Mouse (Mus musculus): ENCODE data around the gene Hdgfl3. TPM values are rescaled to one million over a fixed set of nuclear protein-coding genes. Genes with fewer than 3 reads are reported as not detected.

The Hdgfl3 gene
- total and polyA plus RNA-seq, 3 experiments: 0.04 TPM; not detected in 2

DNA sequence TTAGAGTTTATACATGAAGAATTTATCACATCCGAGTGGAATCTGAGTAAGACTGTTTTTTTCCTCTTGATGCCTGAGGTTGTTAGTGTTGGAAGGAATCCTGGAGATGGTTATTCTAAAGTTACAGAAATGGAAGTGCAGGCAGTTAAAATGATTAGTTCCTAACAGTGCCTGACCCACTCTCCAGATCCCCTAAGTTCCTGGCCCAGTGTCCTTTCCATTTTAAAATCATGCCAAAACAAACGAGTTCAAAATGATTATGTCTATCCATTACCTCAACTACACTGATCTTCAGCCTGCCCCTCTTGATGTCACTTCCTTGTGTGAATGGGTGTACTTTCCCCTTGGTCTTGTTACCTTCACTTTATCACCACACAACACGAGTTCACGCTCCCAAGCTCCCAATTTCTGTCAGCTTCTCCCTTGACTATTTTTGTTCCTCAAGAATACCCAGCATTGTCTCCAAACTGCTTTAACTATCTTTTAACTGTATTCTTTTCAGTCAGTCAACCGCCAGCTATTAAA lies 1.7 kb downstream of the Hdgfl3 start:
- TF ChIP-seq TCF12 (IDR thresholded peaks at IDR 0.05; ENCODE audit: low read depth, low read length) (no peak), POLR2A (IDR thresholded peaks at IDR 0.05; ENCODE audit: low read depth, low read length) (no peak), MXI1 (IDR thresholded peaks at IDR 0.05; ENCODE audit: low read depth, low read length) (no peak), JUND (conservative IDR thresholded peaks at IDR 0.05; ENCODE audit: low read depth, low read length) (no peak), IRF4 (IDR thresholded peaks at IDR 0.05; ENCODE audit: low read depth, low read length) (no peak), MAZ (IDR thresholded peaks at IDR 0.05; ENCODE audit: low read depth, low read length) (no peak), EP300 (IDR thresholded peaks at IDR 0.05; ENCODE audit: low read length) (no peak), ZNF384 (IDR thresholded peaks at IDR 0.05; ENCODE audit: low read depth, low read length) (no peak), ELF1 (IDR thresholded peaks at IDR 0.05; ENCODE audit: low read depth, low read length) (no peak), MEF2A (IDR thresholded peaks at IDR 0.05; ENCODE audit: borderline replicate concordance, low read depth, low read length) (no peak), RCOR1 (conservative IDR thresholded peaks at IDR 0.05; ENCODE audit: low read depth, low read length) (no peak), CHD2 (IDR thresholded peaks at IDR 0.05; ENCODE audit: low read length) (no peak), GABPA (IDR thresholded peaks at IDR 0.05; ENCODE audit: insufficient replicate concordance, low read depth, low read length) (no peak), CHD1 (IDR thresholded peaks at IDR 0.05; ENCODE audit: low read depth, low read length) (no peak), TBP (conservative IDR thresholded peaks at IDR 0.05; ENCODE audit: low read depth, low read length) (no peak), USF1 (IDR thresholded peaks at IDR 0.05; ENCODE audit: low read depth, low read length) (no peak), ZKSCAN1 (IDR thresholded peaks at IDR 0.05; ENCODE audit: borderline replicate concordance, low read depth, low read length) (no peak), MYC (IDR thresholded peaks at IDR 0.05; ENCODE audit: low read depth, low read length) (no peak)
- no peak overlapping the region for H3K4me3 ChIP-seq (replicated peaks in 1 of 3; ENCODE audit: low read depth in 2 of 3, low read length in 2 of 3, poor library complexity in 1 of 3)
- H3K9me3 ChIP-seq (replicated peaks; ENCODE audit: low read length): peaks cover 14% of the 10 kb centered on the region
- no peak overlapping the region for H3K4me2 ChIP-seq (ENCODE audit: insufficient read depth, low read depth, poor library complexity, severe bottlenecking)
- no peak overlapping the region for H3K27ac ChIP-seq (ENCODE audit: insufficient read depth, low read depth)
- H3K27me3 ChIP-seq (replicated peaks): no peaks in the 10 kb centered on the region
- DNase-seq (ENCODE audit: extremely low read depth): no peak
- dilution Hi-C loops (cut with MboI; ENCODE audit: extremely low pct_ligation_motif_present, extremely low pct_unique_long_range_greater_than_20kb, low sequenced_read_pairs): no loop called here
- H3K4me1 ChIP-seq (ENCODE audit: control insufficient read depth in 1 of 2, insufficient read depth in 2 of 2): no peaks in the 10 kb centered on the region
- H3K79me2 ChIP-seq (replicated peaks; ENCODE audit: control insufficient read depth, extremely low read depth, insufficient read depth, poor library complexity, severe bottlenecking): no peaks in the 10 kb centered on the region
- H3K36me3 ChIP-seq (replicated peaks in 1 of 2; ENCODE audit: control insufficient read depth in 1 of 2, insufficient read depth in 1 of 2, low read length in 1 of 2): no peaks in the 10 kb centered on the region
- H3K9ac ChIP-seq (ENCODE audit: insufficient read depth, low read depth): no peak overlapping the region
- in situ Hi-C loops (cut with MboI; ENCODE audit: low pct_ligation_motif_present, low pct_unique_long_range_greater_than_20kb, low sequenced_read_pairs): no loop called here

GRCm38 (mm10) chr7:81928998-81929397 lies 5.3 kb downstream of the Hdgfl3 start:
- no peaks in the 10 kb centered on the region for H3K27me3 ChIP-seq (replicated peaks)
- H3K4me3 ChIP-seq (replicated peaks in 1 of 3; ENCODE audit: low read depth in 2 of 3, low read length in 2 of 3, poor library complexity in 1 of 3): no peak overlapping the region
- TF ChIP-seq MEF2A (IDR thresholded peaks at IDR 0.05; ENCODE audit: borderline replicate concordance, low read depth, low read length): no peak
- no peak for TF ChIP-seq ZKSCAN1 (IDR thresholded peaks at IDR 0.05; ENCODE audit: borderline replicate concordance, low read depth, low read length)
- no peak for TF ChIP-seq JUN (IDR thresholded peaks at IDR 0.05; ENCODE audit: insufficient read depth, low read depth, low read length)
- no peak for TF ChIP-seq ZMIZ1 (IDR thresholded peaks at IDR 0.05; ENCODE audit: low read depth, low read length)
- no peak for TF ChIP-seq ZC3H11A (IDR thresholded peaks at IDR 0.05; ENCODE audit: low read depth, low read length)
- no peak for TF ChIP-seq USF2 (conservative IDR thresholded peaks at IDR 0.05; ENCODE audit: low read depth, low read length)
- TF ChIP-seq ELF1 (IDR thresholded peaks at IDR 0.05; ENCODE audit: low read depth, low read length): no peak
- no peak overlapping the region for H3K4me2 ChIP-seq (ENCODE audit: insufficient read depth, low read depth, poor library complexity, severe bottlenecking)
- in situ Hi-C loops (cut with MboI; ENCODE audit: low pct_ligation_motif_present, low pct_unique_long_range_greater_than_20kb, low sequenced_read_pairs): no loop called here
- DNase-seq (ENCODE audit: extremely low read depth): no peak
- dilution Hi-C loops (cut with MboI; ENCODE audit: extremely low pct_ligation_motif_present, extremely low pct_unique_long_range_greater_than_20kb, low sequenced_read_pairs): no loop called here
- H3K9me3 ChIP-seq (replicated peaks; ENCODE audit: low read length): peaks cover 9% of the 10 kb centered on the region
- H3K27ac ChIP-seq (ENCODE audit: insufficient read depth, low read depth): no peak overlapping the region
- no peaks in the 10 kb centered on the region for H3K4me1 ChIP-seq (ENCODE audit: control insufficient read depth in 1 of 2, insufficient read depth in 2 of 2)
- no peaks in the 10 kb centered on the region for H3K36me3 ChIP-seq (replicated peaks in 1 of 2; ENCODE audit: control insufficient read depth in 1 of 2, insufficient read depth in 1 of 2, low read length in 1 of 2)
- no peak overlapping the region for H3K9ac ChIP-seq (ENCODE audit: insufficient read depth, low read depth)
- H3K79me2 ChIP-seq (replicated peaks; ENCODE audit: control insufficient read depth, extremely low read depth, insufficient read depth, poor library complexity, severe bottlenecking): no peaks in the 10 kb centered on the region
